Comparison of ENCODE assay signal across 16 mouse cellular contexts in genomic region chr4:103737185-103737584, GRCm38 (mm10).
"Had no signal": no experiment of that assay in that cellular context is flagged by ENCODE, and none has a peak within 500 bp of the region (broad histone marks: within the 10 kb centered on the region; RNA-seq: fewer than 3 reads in every experiment).

No protein-coding gene starts in this region.

- H3K9me3 ChIP-seq: liver, embryonic 12.5 days; liver, embryonic 15.5 days; lung, embryonic 15.5 days; midbrain, embryonic 13.5 days had no signal

- ATAC-seq: liver, embryonic 12.5 days; midbrain, embryonic 13.5 days; midbrain, embryonic 16.5 days had no signal

- H3K4me1 ChIP-seq: liver, embryonic 12.5 days; liver, embryonic 15.5 days; lung, embryonic 15.5 days; megakaryocyte, embryonic 14.5 days; midbrain, embryonic 13.5 days had no signal

- DNase-seq: kidney, adult 18-20 months; kidney, adult 9 months; kidney, postnatal 14 days; kidney, postnatal 4 days; liver; lung, adult 18-20 months; lung, postnatal 10 days; lung, postnatal 36 days; thymus, adult 18-20 months; thymus, postnatal 36 days had no signal

- H3K9ac ChIP-seq: liver, embryonic 12.5 days; liver, embryonic 15.5 days; lung, embryonic 15.5 days; midbrain, embryonic 13.5 days had no signal

- H3K27me3 ChIP-seq: liver, embryonic 12.5 days; liver, embryonic 15.5 days; lung, embryonic 15.5 days; megakaryocyte, embryonic 14.5 days; midbrain, embryonic 13.5 days had no signal

- H3K4me3 ChIP-seq: liver, embryonic 12.5 days; liver, embryonic 15.5 days; lung, embryonic 15.5 days; megakaryocyte, embryonic 14.5 days; midbrain, embryonic 13.5 days had no signal

- H3K4me2 ChIP-seq: liver, embryonic 12.5 days; liver, embryonic 15.5 days; lung, embryonic 15.5 days; midbrain, embryonic 13.5 days had no signal

- H3K36me3 ChIP-seq: liver, embryonic 12.5 days; liver, embryonic 15.5 days; lung, embryonic 15.5 days; midbrain, embryonic 13.5 days had no signal

- H3K27ac ChIP-seq: liver, embryonic 12.5 days; liver, embryonic 15.5 days; lung, embryonic 15.5 days; midbrain, embryonic 13.5 days had no signal
